In genomic region chr2:117109296-117109695, GRCm38 (mm10) we compare ENCODE assay signal across 12 mouse cellular contexts. TPM values are rescaled to one million over a fixed set of nuclear protein-coding genes. Genes with fewer than 3 reads are reported as not detected.
DNase-seq lines count a peak whose midpoint lies in the region; ATAC-seq lines count a peak whose summit lies in the region.
"Had no signal": no experiment of that assay in that cellular context is flagged by ENCODE, and none has a peak within 500 bp of the region (broad histone marks: within the 10 kb centered on the region; RNA-seq: fewer than 3 reads in every experiment).

No protein-coding gene starts in this region.

- no peak for ATAC-seq in frontal cortex, adult (ENCODE audit: low TSS enrichment)
- ATAC-seq: forebrain, embryonic 15.5 days; intestine, embryonic 15.5 days; liver, embryonic 12.5 days had no signal

- peak; percentile 36 for DNase-seq in kidney, adult 11 months
- no peak for DNase-seq in kidney, postnatal 4 days
- peak; percentile 33 to 49 for DNase-seq in heart, postnatal 36 days
- DNase-seq in kidney, postnatal 10 days: peak; percentile 61
- peak; percentile 65 for DNase-seq in lung, postnatal 36 days
- DNase-seq in testis, postnatal 14 days (ENCODE audit: low spot score): no peak
- DNase-seq: adrenal gland, adult 8-10 months; cerebellum, adult 9-10 months had no signal

- intact Hi-C loops in heart, postnatal 36 days (cut with DNase I): loop anchor here (2.0 kb wide), 1 partner anchor 86 kb away; no protein-coding TSS in a partner anchor

RNA-seq across cellular contexts. Expression of gene Spred1, which starts 11.9 kb away (rescaled TPM):
- 10 to 100 TPM; 15.7 to 16.6 TPM for total RNA-seq in heart, postnatal 36 days (2021)

Comparison
In these comparisons a context has a peak if more than half of its experiments do, and no peak if none do; other contexts are left out.
1. DNase-seq: peak in kidney, adult 11 months (single experiment), heart, postnatal 36 days (2 of 2), kidney, postnatal 10 days (single experiment) and lung, postnatal 36 days (single experiment); none in kidney, postnatal 4 days (0 of 2) and testis, postnatal 14 days (single experiment).